Mouse (Mus musculus) ES-E14 (cell line): ENCODE measurements at regions not wholly inside any gene's neighbourhood (a gene's known extent, or its start where the extent isn't known, plus 50 kb on each side); places are given as distances from the start of the nearest gene placed in this dataset.

Source experiments
- CHD2 ChIP-seq: IDR thresholded peaks from 2 replicates; pipeline ENCODE4 v1.6.1; 2014; ENCODE audit warnings: mild to moderate bottlenecking, low read depth, low read length, inconsistent platforms
- HCFC1 ChIP-seq: IDR thresholded peaks from 2 replicates; pipeline ENCODE4 v1.6.1; 2012; ENCODE audit warnings: low read length, inconsistent platforms, borderline replicate concordance; ENCODE audit not compliant: insufficient read depth
- MAFK ChIP-seq: IDR thresholded peaks from 2 replicates; pipeline ENCODE4 v1.6.1; 2014; ENCODE audit warnings: mild to moderate bottlenecking, low read depth, low read length, inconsistent platforms; ENCODE audit not compliant: insufficient read depth
- ZC3H11A ChIP-seq: IDR thresholded peaks from 2 replicates; pipeline ENCODE4 v1.6.1; 2012; ENCODE audit warnings: low read depth, mild to moderate bottlenecking, inconsistent platforms, low read length, borderline replicate concordance
- ZNF384 ChIP-seq: IDR thresholded peaks from 2 replicates; pipeline ENCODE4 v1.6.1; 2012; ENCODE audit warnings: low read depth, low read length, inconsistent platforms

GRCm38 (mm10) chr6:51196391-51196790 lies 236.1 kb upstream of the Nfe2l3 start:
- no peak for TF ChIP-seq HCFC1
- TF ChIP-seq CHD2, result no peak
- TF ChIP-seq ZC3H11A, result no peak
- TF ChIP-seq ZNF384, result no peak
- no peak for TF ChIP-seq MAFK
